Mouse (Mus musculus) induced T-regulatory cell, adult 2 months (primary cell): Measurements from ENCODE around the gene Hspb7.
A peak's percentile ranks its signal among the peaks of the same experiment; 100 is the strongest.

Source experiments
- DNase-seq: peaks from one replicate; pipeline ENCODE4 v3.0.0-alpha.2; 2012; ENCODE audit warnings: low read depth

Hspb7 gene

DNA sequence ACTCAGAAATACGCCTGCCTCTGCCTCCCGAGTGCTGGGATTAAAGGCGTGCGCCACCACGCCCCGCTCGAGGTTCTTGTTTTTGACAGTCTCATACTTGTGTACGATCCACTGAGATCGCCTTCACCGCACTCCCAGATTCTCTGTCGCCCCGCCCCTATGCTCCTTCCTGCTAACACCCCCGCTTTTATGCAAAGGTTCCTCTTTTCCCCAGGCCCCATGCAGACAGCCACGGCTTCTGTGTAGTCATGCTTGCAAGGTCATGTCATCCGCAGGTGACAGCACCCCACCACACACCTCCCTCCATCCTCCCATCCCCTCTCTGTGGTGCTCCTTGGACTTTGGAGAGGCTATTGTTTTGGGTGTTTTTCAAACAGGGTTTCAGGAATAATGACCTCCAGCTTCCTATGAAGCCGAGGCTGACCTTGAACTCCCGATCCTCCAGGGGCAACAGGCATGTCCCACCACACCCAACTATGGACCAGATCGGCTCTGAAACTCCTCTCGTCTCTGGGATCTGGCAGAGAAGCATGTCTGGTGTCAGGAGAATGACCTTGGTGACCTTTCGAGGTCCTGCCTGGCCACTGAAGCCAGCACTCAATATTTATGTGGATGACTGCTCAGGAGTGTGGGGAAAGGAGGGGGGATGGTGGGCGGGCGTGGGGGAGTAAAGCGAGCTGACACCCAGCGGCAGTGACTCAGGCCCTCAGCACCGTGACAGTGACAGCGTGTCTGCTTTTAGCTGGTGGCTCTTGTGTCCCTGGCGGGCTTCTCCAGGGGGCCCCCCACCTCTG is 984 bp upstream of the Hspb7 start:
- peak; percentile 57 for DNase-seq

DNA sequence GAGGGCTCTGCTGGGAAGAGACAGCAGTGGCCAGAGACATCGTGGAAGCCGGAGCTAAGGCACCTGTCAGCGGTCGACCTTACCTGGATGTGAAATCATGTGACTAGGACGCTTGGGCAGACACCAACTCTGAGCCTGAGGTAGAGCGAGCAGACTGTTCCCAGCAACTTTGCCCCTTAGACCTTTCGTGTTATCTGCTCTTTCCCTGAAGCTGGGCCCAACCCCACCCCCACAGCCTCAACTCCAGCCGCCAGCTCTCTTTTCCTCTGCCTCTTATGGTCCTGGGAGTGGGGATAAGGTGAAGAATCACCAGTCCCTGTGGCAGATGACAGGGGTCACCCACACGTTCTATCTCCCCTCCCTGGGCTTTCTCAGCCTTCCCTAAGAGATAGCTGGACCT is 307 bp downstream of the Hspb7 start:
- no peak for DNase-seq

DNA sequence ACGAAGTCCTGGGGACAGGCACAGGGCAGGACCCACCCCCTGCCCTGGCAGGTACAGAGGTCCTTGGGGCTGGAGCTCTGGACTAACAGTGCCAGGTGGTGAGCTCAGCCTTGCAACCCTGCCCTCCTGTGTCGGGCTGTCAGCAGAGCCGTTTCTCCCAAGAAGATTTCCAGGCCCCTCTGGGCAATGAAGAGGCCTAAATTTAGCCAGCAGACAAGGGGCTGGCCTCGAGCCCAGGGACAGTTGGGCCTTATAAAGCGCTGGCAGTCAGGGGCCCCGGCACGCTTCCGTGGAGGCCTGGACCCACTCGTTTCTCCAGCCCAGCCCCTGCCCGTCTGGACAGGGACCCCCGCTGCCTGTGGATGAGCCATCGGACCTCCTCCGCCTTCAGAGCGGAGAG is 844 bp downstream of the Hspb7 start:
- no peak for DNase-seq

DNA sequence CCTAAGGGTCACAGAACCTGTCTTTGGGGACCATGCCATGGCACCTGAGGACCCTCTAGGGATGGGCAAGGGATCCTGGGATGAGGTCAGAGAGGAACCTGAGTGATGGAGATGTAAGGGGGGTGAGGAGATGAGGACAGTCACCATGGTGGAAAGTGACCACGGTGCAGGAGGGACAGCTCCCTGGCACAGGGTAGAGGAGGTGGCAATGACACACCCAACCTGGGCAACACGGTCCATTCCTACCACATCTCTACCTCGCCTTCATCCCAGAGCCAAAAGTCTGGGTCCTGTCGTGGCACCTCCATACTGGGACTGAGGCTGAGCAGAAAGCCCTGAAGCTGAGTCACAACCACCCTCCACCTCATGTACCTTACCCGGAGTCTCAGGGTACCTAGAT is 2.3 kb downstream of the Hspb7 start:
- no peak for DNase-seq

DNA sequence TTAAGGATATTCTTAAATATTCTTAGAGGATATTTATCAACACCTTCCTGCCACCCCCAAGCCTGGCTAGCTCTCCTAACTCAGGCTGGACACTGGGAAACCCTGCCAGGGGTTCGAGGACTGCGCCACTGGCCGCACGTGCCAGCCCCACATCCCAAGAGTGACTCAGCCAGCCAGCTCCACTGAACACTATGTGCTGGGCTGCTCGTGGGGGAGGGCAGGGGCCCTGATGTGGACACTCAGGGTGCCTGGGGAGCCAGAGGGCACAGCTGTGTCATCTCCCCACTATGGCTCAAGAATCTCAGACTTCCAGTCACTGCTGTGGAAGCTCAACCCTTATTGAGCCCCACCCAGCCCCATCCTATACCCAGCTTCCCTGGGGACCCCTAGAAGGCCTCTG is 2.7 kb downstream of the Hspb7 start:
- no peak for DNase-seq

DNA sequence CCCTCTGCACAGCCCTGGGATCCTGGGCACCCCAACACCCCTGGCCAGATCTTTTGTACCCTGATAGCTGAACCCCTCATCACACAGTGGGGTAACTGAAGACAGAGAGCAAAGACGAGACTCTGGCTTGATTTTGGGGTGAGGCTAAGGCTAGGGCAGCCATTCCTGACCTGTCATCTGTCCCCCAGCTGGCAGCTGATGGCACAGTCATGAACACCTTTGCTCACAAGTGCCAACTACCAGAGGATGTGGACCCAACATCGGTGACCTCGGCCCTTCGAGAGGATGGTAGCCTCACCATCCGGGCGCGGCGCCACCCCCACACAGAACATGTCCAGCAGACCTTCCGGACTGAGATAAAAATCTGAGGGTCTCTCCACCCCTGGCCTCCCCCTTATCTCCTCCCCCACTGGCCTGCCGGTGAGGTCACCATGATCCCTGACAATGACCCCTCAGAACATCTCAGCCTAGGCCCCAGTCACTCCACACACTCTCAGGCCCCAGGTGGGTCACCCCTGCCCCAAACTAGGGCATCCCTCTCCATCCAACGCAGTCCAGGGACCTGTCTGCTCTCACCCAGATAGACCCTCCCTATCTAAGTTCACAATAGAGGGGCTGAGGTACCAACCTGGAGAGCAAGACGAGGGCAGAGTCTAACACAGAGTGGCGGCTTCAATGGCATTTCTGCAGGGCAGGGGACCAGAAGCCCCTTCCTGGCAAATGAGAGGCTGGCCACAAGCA is 3.3 kb downstream of the Hspb7 start:
- DNase-seq: no peak

DNA sequence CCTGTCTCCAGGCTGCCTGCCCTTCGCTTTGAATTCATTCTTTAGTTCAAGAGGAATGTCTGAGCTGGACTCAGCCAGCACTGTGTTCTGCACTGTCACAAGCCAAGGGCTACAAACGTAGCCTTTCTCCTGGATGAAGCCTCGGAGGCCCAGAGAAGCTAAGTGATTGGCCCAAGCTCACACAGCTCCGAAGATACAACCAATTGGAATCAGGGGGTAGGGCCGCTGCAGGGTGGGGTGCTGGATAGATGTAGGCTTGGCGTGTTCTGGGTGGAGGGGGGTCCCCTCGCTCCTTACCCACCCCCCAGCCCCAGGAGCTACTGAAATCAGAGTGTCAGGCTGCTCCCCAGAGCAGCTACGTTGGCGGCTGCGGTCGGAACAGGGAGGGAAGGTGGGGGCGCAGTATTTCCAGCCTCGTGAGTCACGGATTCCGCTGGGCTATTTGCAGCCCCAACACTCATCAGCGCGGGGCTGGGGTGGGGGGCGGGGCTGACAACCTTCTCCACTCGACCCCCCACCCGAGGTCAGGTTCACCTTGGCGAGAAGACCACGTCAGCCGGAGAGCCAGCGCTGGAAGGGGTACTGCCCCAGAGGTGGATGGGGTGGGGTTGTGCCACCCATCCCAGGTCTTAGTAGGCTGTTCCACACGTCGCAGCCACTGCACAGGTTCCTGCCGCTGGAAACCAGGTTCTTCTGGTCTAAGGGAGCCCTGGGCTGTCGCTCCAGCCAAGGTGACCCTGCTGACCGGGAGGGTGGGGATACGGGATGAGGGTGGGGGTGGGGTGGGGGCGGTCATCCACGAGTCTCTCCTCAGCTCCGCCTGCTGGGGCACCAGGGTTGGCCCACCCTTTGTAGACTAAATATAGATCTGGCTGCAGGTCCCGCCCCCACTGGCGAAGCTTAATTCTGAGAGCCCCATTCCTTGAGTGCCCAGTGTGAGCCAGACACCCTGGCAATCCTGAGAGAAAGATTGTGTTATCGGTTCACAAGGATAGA is 5.2 kb downstream of the Hspb7 start:
- DNase-seq: peak; percentile 87

DNA sequence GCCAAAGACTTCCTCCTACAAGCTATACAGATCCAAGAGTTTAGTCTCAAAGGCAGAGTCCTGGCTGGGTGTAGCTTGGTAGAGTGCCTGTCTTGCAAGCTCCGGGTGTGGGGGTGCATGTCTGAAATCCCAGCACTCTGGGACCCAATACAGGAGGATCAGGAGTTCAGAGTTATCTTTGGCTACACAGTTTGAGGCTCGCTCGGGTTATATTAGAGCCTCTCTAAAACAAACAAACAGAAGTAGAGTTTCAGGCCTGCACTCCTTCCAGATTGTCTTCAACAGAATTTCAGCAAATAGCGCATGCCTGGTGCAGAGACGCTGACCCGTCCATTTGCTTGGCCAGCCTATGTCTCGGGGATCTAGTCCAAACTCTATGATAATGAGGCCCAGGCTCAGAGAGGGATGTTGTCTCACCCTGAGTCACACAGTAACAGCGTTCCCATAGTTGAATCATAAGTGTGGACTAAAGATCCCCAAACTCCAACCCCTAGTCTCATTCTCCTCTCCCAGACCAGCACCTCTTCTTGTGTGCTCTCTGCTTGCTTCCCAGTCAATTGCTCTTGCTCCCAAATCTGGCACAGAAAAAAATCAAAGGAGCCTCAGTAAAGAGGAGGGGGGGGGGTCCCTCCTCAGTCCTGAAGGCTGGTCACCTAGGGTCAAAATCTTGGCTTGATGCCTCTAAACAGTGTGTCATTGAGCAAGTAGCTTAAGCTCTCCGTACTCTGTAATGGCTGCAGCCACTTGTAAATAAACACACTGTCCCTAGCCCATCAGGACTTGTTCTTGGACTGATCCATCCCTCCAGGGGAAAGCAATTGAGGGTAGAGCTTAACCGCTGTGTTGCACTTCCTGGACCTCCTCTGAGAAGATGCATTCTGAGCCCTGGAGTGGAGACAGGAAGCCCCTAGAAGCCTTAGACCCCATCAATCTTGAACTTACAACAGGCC is 6.5 kb downstream of the Hspb7 start:
- no peak for DNase-seq

DNA sequence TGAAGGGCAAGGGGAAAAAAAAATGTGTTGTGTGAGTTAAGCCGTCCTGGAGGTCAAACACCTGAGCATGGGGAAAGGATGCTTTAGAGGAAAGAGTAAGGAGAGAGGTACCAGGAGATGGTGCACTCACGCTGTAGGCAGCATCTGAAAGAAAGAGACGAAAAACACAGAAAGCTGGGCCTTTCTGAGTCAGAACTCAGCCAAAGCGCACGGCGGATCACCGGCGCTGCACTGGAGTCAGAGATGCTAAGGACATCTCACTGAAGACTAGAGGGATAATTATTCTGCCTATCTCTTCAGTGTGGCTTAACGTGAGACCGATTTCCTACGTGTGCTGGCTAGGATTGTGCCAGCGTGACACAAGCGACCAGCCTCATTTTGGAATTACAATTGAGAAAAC is 7.3 kb downstream of the Hspb7 start:
- DNase-seq: no peak

DNA sequence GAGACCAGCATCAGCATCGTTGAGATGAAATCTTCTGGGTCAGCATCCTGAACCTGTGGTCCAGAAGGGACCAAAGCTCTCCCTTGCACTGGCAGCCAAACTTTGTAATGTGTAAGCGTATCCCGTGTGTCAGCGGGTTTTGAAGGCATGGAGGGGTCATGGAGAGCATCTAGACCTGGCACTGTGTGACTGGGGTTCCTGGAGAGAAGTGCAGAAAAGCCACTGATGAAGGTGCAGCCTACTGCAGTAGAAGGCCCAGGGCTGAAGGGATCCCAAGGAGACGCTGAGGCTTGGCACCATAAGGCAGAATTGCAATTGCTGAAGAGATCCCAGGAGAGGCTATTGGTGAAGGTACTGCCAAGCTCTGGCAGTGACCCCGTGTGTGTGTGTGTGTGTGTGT is 8.8 kb downstream of the Hspb7 start:
- no peak for DNase-seq

DNA sequence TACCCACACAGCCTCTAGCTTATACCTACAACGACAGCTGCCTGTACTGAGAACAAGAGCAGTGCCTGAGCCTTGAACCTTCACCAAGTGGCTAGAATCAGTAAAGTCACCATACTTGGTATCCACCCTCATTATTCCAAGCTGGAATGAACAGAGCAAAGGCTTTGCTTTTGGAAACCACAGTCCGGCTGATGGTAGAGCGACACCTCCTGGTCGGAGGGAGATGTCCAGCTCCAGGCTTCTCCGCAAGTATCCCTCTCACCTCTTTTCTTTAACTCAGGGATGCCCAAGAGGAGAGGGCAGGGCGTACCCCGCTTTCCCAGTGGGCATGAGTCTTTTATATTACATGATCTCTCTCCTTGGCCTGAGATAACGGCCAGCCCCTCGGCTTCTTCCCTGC is 9.3 kb downstream of the Hspb7 start:
- DNase-seq: peak; percentile 35

DNA sequence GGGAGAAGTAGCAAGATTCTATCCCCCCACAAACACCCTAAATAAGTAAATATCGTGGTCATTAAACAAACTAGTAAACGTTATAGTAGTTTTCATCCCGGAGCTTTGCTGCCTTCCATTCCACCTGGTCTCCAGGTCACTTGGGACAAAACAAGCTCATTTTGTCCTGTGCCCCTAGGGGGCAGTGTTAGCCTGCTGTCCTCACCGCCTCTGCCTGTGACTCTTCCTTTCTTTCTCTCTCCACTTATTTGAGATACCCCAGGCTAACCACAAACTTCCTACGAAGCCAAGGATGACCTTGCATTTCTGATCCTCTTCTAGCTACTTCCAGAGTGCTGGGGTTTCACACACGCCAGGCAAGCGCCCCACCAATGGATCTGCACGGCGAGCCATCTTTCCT is 10.4 kb downstream of the Hspb7 start:
- DNase-seq: peak; percentile 84

DNA sequence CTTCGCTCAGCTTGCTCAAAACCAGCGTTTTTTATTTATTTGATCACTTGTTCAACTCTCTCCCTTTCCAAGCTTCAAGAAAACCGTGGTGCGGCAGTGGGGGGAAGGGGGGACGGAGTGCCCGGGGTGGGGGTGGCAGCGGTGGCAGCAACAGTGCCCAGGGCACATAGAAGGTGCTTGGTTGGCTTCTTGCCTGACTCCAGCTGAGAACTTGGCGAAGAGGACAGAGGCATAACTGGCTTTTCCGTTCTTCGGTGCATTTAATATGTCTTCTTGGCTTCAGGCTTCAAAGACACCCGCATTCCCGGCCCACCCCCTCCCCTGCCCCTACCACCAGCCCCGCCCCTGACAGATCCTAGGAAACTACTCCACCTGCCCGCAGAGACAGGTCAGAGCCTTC is 12.1 kb downstream of the Hspb7 start:
- DNase-seq: no peak

DNA sequence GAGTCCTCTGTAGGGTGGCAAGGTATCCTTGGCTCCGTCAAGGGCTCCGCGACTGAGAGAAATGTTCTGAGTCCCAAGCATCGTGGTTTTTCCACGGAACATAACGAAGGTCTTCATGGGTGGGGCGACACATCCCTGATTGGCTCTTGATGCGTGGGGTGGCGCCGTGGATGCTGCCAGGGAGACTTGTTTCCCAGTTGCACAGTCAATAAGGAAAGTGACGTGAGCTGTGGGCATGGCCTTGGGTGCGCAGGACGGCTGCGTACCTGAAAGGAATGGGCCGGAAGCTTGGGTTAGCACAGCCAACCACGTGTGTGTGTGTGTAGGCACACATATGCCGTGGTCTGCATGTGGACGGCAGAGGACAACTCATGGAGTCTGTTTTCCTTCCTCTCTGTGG is 12.6 kb downstream of the Hspb7 start:
- no peak for DNase-seq

DNA sequence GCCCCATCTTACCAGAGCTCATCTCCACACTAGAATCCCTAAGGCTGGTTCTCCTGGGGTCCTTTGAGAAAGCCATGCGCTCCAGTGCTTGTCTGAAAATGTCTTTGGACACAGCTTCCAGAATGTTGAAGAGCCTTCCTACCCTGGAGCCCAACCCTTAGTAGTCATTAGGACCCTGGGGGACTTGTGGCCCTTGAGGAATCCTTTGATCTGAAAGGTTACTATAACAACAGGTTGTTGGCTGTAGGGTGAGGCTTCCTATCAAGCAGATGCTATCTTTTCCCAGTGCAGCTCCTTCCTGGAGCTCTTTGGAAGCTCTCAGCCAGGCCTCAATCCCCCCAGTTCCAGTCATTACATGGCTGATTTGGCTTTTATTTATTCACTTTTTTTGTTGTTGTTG is 15.4 kb downstream of the Hspb7 start, which contains the start of gene Srarp:
TSS of gene Srarp (minus strand) at position 132 of the 400 bp plus-strand sequence.
- no peak for DNase-seq

DNA sequence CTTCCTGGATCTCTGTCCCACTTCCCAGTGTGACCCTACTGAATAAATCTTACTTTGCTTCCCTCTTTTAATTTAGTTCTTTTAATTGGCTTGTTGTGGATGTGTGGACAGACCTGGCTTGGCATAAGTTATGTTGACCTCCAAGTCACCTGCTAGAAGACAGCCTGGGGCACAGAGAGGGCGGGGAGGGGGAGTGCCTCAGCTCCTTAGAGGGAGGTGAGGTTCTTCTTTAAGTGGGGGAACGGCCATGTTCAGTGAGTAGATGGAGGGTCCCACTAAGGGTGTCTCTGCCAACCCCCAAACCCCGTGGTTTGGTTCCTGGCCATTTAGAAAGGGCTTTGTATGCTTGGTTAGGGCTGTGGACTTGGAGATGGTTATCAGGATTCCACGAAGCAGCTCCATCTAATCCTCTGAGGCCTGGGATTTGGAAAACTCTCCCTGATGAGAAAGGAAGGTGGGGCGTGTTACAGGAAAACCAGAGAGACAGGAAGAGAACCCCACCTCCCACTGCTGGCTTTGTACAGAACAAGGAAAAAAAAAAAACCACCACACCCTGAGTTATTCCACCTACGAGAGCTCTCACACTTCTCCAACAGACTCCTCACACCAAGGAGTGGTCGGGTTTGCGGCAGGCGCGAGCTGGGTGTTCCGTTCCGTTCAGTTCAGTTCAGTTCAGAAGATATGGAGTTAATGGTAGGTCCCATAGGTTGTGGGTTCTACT is 18.7 kb downstream of the Hspb7 start:
- no peak for DNase-seq

DNA sequence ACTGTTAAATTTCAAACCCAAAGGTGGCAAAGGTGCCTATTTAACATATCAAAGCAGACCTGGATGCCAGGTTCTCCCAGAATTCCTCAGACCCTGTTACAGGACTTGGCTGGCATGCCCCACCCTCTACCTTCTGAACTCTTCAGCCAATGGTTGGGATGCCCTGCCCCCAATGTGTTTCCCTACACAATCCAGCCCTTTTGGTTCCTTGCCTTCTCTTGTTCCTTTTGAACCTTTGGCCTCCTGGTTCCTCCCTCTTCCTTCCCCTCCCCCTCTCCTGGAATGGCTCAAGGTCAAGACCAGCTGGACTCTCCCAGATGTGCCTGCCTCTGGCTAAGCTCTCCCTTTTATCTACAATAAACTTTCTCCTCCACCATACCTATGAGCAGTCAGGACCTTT is 20.3 kb downstream of the Hspb7 start:
- DNase-seq: no peak

DNA sequence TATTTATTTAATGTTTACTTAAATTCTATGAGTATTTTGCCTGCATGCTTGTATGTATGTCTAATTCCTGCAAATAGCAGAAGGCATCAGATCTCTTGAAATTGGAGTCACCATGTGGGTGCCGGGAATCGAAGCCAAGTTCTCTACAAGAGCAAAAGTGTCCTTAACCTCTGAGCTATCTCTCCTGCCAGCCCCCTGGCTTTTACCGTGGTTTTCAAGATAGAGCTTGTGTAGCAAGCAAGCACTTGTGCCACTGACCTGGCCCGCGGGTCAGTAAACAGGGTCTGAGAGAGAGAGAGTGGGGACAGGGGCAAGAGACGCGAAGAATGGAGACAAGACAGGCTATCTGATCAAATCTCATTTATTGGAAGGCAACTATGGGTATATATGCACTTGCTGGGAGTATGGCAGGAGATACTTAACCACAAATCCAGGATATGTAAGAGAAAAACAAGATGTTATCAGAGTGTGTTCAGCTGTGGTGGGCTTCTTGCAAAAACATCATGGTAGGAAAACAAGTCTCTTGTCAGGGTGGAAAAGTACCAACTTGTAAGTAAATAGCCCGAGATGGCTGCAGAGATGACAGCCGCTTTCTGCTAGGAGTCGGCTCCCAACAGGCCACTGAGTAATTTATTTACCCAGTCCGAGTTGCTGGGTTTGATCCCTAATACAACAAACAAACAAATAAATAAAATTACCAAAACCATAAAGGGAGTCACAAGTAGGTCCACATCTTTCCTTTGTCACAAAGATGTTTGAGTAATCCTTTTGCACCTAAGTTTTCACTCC is 23.3 kb downstream of the Hspb7 start:
- peak; percentile 33 for DNase-seq

DNA sequence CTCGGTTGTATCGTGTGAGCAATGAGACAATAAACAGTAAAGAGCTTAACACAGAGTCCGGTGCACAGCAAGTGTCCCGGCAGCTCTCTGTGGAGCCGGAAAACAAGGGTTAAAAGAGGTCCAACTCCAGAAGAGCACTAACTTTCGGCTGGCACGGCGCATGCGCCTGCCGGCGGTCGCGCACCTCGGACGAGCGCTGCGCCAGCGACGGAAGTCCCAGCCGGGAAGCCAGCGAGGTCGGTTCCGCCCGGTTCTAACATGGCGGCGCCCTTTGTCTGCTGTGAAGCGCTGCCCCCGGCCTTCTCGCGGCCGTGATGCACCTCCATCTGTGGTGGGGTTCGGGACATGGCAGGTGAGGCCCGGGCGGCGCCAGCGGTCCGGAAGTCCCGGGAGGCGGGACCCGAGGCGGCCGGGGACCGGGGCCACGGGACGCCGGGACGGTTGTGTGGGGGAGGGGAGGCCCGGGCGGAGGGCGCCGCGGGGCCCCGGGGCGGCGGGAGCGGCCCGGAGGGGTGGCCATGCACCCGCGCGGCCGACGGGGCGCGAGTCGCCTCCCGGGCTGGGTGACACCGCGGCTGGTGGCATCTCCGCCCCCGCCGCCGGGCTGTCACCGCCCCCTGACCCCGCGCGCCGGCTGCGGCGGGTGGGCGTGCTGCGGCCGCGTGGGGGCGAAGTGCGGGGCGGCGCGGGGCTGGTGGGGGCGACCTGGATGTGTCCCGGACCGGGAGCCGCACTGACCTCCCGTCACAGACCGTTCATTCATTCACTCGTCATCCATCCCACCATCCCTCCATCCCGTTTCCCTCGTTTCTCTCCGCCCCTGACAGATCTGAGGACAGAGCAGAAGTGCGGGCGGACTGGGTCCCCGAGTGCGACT is 24.1 kb downstream of the Hspb7 start, which contains the start of gene Zbtb17:
TSS of gene Zbtb17 (plus strand) at position 204 of the 877 bp plus-strand sequence.
- DNase-seq: peak; percentile 94
